8 mouse cellular contexts compared by ENCODE assay signal in genomic region chr7:130754790-130755189, GRCm38 (mm10). TPM values are rescaled to one million over a fixed set of nuclear protein-coding genes. Genes with fewer than 3 reads are reported as not detected.
A peak's percentile ranks its signal among the peaks of the same experiment; 100 is the strongest.
DNase-seq lines count a peak whose midpoint lies in the region; TF ChIP-seq lines count a peak whose summit lies in the region.

No protein-coding gene starts in this region.

- H3K4me1 ChIP-seq in embryonic fibroblast, embryonic 13.5 days (ENCODE audit: control insufficient read depth, insufficient read depth, low read length), result no peaks in the 10 kb centered on the region

- peak; percentile 52 for DNase-seq in kidney, postnatal 10 days
- no peak for DNase-seq in kidney, adult 11 months
- DNase-seq in brain, embryonic 14.5 days (ENCODE audit: low read depth), result peak; percentile 72
- DNase-seq in lung, postnatal 25 days (ENCODE audit: low spot score), result peak; percentile 16
- DNase-seq in ovary, adult 18-20 months (ENCODE audit: low spot score), result no peak
- no peak for DNase-seq in layer of hippocampus, postnatal 14 days (ENCODE audit: low spot score in 2 of 2)
- DNase-seq in adrenal gland, postnatal 25 days, result no peak

- TF ChIP-seq CTCF in brain, embryonic 14.5 days (IDR thresholded peaks at IDR 0.05; ENCODE audit: borderline replicate concordance, extremely low read depth, insufficient read depth, insufficient read length), result peak; percentile 50; the same call in 1 of the 2 replicates
- peak; percentile 18; the same call in 1 of the 2 replicates for TF ChIP-seq CTCF in embryonic fibroblast, embryonic 13.5 days (IDR thresholded peaks at IDR 0.05; ENCODE audit: borderline replicate concordance, insufficient read depth, low read length)

- H3K27ac ChIP-seq in embryonic fibroblast, embryonic 13.5 days (ENCODE audit: insufficient read depth, low read length), result no peak overlapping the region

- no peak for TF ChIP-seq POLR2A in brain, embryonic 14.5 days (IDR thresholded peaks at IDR 0.05; ENCODE audit: borderline replicate concordance, extremely low read depth, insufficient read depth, insufficient read length, poor library complexity, severe bottlenecking)
- no peak for TF ChIP-seq POLR2A in embryonic fibroblast, embryonic 13.5 days (IDR thresholded peaks at IDR 0.05; ENCODE audit: low read depth, low read length)

- no peak overlapping the region for H3K4me3 ChIP-seq in embryonic fibroblast, embryonic 13.5 days (ENCODE audit: insufficient read depth, low read length)

RNA-seq across cellular contexts. Expression of gene Btbd16, which starts 19.1 kb away (rescaled TPM):
- polyA plus RNA-seq in brain, embryonic 14.5 days (2012; rRNA removed), result not detected in 2 replicates
- polyA plus RNA-seq in embryonic fibroblast, embryonic 13.5 days (2011; ENCODE audit: insufficient read length, low read depth, missing spikeins), result not detected in 2 replicates
- total RNA-seq in layer of hippocampus, postnatal 14 days (2021), result under 1 TPM; 0.37 to 0.60 TPM
- not detected in 2 replicates for total RNA-seq in adrenal gland, postnatal 25 days (2021)

Comparison
In these comparisons a context has a peak if more than half of its experiments do, and no peak if none do; other contexts are left out.
1. DNase-seq: peak in kidney, postnatal 10 days (single experiment), brain, embryonic 14.5 days (single experiment) and lung, postnatal 25 days (single experiment); none in kidney, adult 11 months (single experiment), ovary, adult 18-20 months (single experiment), layer of hippocampus, postnatal 14 days (0 of 2) and adrenal gland, postnatal 25 days (single experiment).